ENCODE assay signal across 9 mouse cellular contexts in the genomic region with DNA sequence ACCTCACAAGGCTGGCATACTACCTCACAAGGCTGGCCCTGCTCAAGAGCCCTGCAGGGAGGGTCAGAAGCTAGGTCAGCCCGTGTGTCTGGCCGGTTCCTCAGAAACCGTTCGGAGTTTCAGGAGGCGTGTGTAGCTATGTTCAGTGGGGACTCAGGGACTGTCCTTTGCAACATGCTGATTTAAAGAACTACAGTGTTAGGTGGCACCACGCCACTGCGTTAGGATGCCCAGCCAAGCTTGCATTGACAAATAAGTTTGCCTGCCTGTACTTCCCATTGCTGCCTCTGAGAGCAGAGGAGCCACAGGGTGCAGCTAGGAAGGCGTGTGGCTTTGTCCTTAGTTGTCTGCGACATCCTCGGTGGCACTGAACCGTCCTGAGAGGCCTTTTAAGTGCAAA. TPM values are rescaled to one million over a fixed set of nuclear protein-coding genes. Genes with fewer than 3 reads are reported as not detected.
DNase-seq lines count a peak whose midpoint lies in the region; ATAC-seq and TF ChIP-seq lines count a peak whose summit lies in the region.
"Had no signal": no experiment of that assay in that cellular context is flagged by ENCODE, and none has a peak within 500 bp of the region (broad histone marks: within the 10 kb centered on the region; RNA-seq: fewer than 3 reads in every experiment).

No protein-coding gene starts in this region.

- peak; percentile 39 for TF ChIP-seq CTCF in heart, postnatal 0 days (IDR thresholded peaks at IDR 0.05; ENCODE audit: low read depth)

- ATAC-seq in heart, embryonic 11.5 days (replicated peaks; ENCODE audit: insufficient number of reproducible peaks, low FRiP score, low TSS enrichment) = no peak
- ATAC-seq in midbrain, embryonic 11.5 days (ENCODE audit: low FRiP score) = no peak
- ATAC-seq in midbrain, embryonic 15.5 days (replicated peaks) = no peak
- ATAC-seq in heart, postnatal 0 days (ENCODE audit: insufficient read depth, low read depth) = peak; percentile 42; the same call in 1 of the 2 replicates

- peak overlapping the region; percentile 31; the same call in 1 of the 2 replicates for H3K27ac ChIP-seq in heart, embryonic 11.5 days (ENCODE audit: low read depth, low read length)
- H3K27ac ChIP-seq in midbrain, embryonic 11.5 days (ENCODE audit: low read depth, low read length) = no peak overlapping the region
- no peak overlapping the region for H3K27ac ChIP-seq in midbrain, embryonic 15.5 days
- peak overlapping the region; percentile 95 for H3K27ac ChIP-seq in heart, postnatal 0 days (ENCODE audit: low read depth)
- H3K27ac ChIP-seq: left cerebral cortex, adult 2 months had no signal

- 71% methylated on average over 11 of the region's 11 CpGs for WGBS in heart, embryonic 11.5 days (ENCODE audit: insufficient replicate concordance)
- WGBS in midbrain, embryonic 11.5 days = 61% methylated on average over 11 of the region's 11 CpGs
- 60% methylated on average over 11 of the region's 11 CpGs for WGBS in midbrain, embryonic 15.5 days
- WGBS in heart, postnatal 0 days = 44% methylated on average over 11 of the region's 11 CpGs

- peaks cover 32% of the 10 kb centered on the region for H3K4me1 ChIP-seq in heart, embryonic 11.5 days (ENCODE audit: control insufficient read depth, insufficient read depth, low read length)
- H3K4me1 ChIP-seq in midbrain, embryonic 11.5 days (ENCODE audit: control insufficient read depth, insufficient read depth, low read length) = no peaks in the 10 kb centered on the region
- H3K4me1 ChIP-seq in midbrain, embryonic 15.5 days = peaks cover 9% of the 10 kb centered on the region
- peaks cover 38% of the 10 kb centered on the region for H3K4me1 ChIP-seq in heart, postnatal 0 days (ENCODE audit: control insufficient read depth, insufficient read depth)

- no peak for TF ChIP-seq EP300 in heart, postnatal 0 days (IDR thresholded peaks at IDR 0.05; ENCODE audit: low read depth)

- intact Hi-C loops in heart, postnatal 14 days (cut with DNase I) = loop anchor here (2.0 kb wide), 1 partner anchor 13 kb away; no protein-coding TSS in a partner anchor
- intact Hi-C loops in gastrocnemius, postnatal 36 days (cut with DNase I) = no loop called here

- H3K9me3 ChIP-seq in heart, embryonic 11.5 days (replicated peaks; ENCODE audit: control insufficient read depth, low read length) = no peaks in the 10 kb centered on the region
- no peaks in the 10 kb centered on the region for H3K9me3 ChIP-seq in midbrain, embryonic 11.5 days (ENCODE audit: control insufficient read depth, low read length)
- H3K9me3 ChIP-seq in midbrain, embryonic 15.5 days = no peaks in the 10 kb centered on the region
- no peaks in the 10 kb centered on the region for H3K9me3 ChIP-seq in heart, postnatal 0 days (replicated peaks; ENCODE audit: control insufficient read depth, low read length)

- H3K4me2 ChIP-seq in heart, embryonic 11.5 days = no peak overlapping the region
- H3K4me2 ChIP-seq in midbrain, embryonic 11.5 days = no peak overlapping the region
- no peak overlapping the region for H3K4me2 ChIP-seq in midbrain, embryonic 15.5 days
- no peak overlapping the region for H3K4me2 ChIP-seq in heart, postnatal 0 days (ENCODE audit: low read depth, low read length)

- H3K4me3 ChIP-seq in heart, embryonic 11.5 days (ENCODE audit: low read depth, low read length) = no peak overlapping the region
- no peak overlapping the region for H3K4me3 ChIP-seq in midbrain, embryonic 11.5 days (ENCODE audit: low read depth, low read length)
- H3K4me3 ChIP-seq in midbrain, embryonic 15.5 days = no peak overlapping the region
- H3K4me3 ChIP-seq in heart, postnatal 0 days (ENCODE audit: low read depth, low read length) = no peak overlapping the region
- H3K4me3 ChIP-seq: left cerebral cortex, adult 2 months had no signal

- H3K36me3 ChIP-seq in heart, embryonic 11.5 days (ENCODE audit: control insufficient read depth, insufficient read depth, low read length) = no peaks in the 10 kb centered on the region
- H3K36me3 ChIP-seq in midbrain, embryonic 11.5 days (ENCODE audit: control insufficient read depth, insufficient read depth, low read length) = no peaks in the 10 kb centered on the region
- no peaks in the 10 kb centered on the region for H3K36me3 ChIP-seq in midbrain, embryonic 15.5 days (replicated peaks)
- no peaks in the 10 kb centered on the region for H3K36me3 ChIP-seq in heart, postnatal 0 days (replicated peaks; ENCODE audit: control insufficient read depth, insufficient read depth, low read length)

- no peak for DNase-seq in heart, postnatal 14 days
- DNase-seq in midbrain, embryonic 11.5 days (ENCODE audit: low spot score, missing footprints) = peak; percentile 72
- peak; percentile 49 for DNase-seq in heart, postnatal 0 days (ENCODE audit: low spot score)
- peak; percentile 30 to 45 for DNase-seq in lung, postnatal 4 days
- no peak for DNase-seq in gastrocnemius, postnatal 36 days
- DNase-seq: adrenal gland, postnatal 36 days had no signal

- 0 out of 2 replicates have a peak overlapping the region, but pooled peaks have one; percentile 12 for H3K9ac ChIP-seq in heart, embryonic 11.5 days (ENCODE audit: low read depth, low read length)
- H3K9ac ChIP-seq in midbrain, embryonic 11.5 days (ENCODE audit: low read length) = no peak overlapping the region
- no peak overlapping the region for H3K9ac ChIP-seq in midbrain, embryonic 15.5 days
- H3K9ac ChIP-seq in heart, postnatal 0 days (replicated peaks; ENCODE audit: low read depth, low read length) = no peak overlapping the region

- no peaks in the 10 kb centered on the region for H3K27me3 ChIP-seq in heart, embryonic 11.5 days (ENCODE audit: control insufficient read depth, insufficient read depth, low read length)
- no peaks in the 10 kb centered on the region for H3K27me3 ChIP-seq in midbrain, embryonic 11.5 days (ENCODE audit: control insufficient read depth, insufficient read depth, low read length)
- no peaks in the 10 kb centered on the region for H3K27me3 ChIP-seq in midbrain, embryonic 15.5 days (replicated peaks)
- H3K27me3 ChIP-seq in heart, postnatal 0 days (ENCODE audit: control insufficient read depth, insufficient read depth, low read length) = no peaks in the 10 kb centered on the region

RNA-seq across cellular contexts. Expression of gene Rassf8, which starts 23.3 kb away (rescaled TPM):
- polyA plus RNA-seq in heart, embryonic 11.5 days (2014; fragmentation: Nextera tagmentation; extraction: Ambion mirVana) = 10.0 and 12.5 TPM in 2 replicates
- 10 to 100 TPM; 58.2 to 58.4 TPM for total RNA-seq in heart, postnatal 14 days (2021)
- 3.8 TPM in 2 replicates for polyA plus RNA-seq in midbrain, embryonic 11.5 days (2014; fragmentation: Nextera tagmentation; extraction: Ambion mirVana)
- polyA plus RNA-seq in midbrain, embryonic 15.5 days (2015; fragmentation: Nextera tagmentation; extraction: Ambion mirVana) = 4.6 and 5.5 TPM in 2 replicates
- 40.8 and 72.6 TPM in 2 replicates for total RNA-seq in heart, postnatal 0 days (2014; rRNA removed; ENCODE audit: low replicate concordance)
- 9.5 and 11.1 TPM in 2 replicates for polyA plus RNA-seq in heart, postnatal 0 days (2015; fragmentation: Nextera tagmentation; extraction: Ambion mirVana)
- 10 to 100 TPM; 27.0 to 29.8 TPM for total RNA-seq in gastrocnemius, postnatal 36 days (2021)

Comparison
In these comparisons a context has a peak if more than half of its experiments do, and no peak if none do; other contexts are left out.
1. DNase-seq: peak in midbrain, embryonic 11.5 days (single experiment), heart, postnatal 0 days (single experiment) and lung, postnatal 4 days (2 of 2); none in heart, postnatal 14 days (0 of 2) and gastrocnemius, postnatal 36 days (0 of 2).
2. H3K27ac ChIP-seq: peak in heart, embryonic 11.5 days (single experiment) and heart, postnatal 0 days (single experiment); none in midbrain, embryonic 11.5 days (single experiment) and midbrain, embryonic 15.5 days (single experiment).